Mouse (Mus musculus) thymus, adult 2 months (tissue): ENCODE measurements around the gene Cln6.

ENCODE experiments used
- CTCF ChIP-seq: fragments of 200-500 bp; IDR thresholded peaks from 2 replicates; pipeline ENCODE4 v1.5.1; 2012; ENCODE audit warnings: mild to moderate bottlenecking, control low read depth, low read length, moderate library complexity, borderline replicate concordance; ENCODE audit not compliant: control insufficient read depth, poor library complexity, insufficient read depth; ENCODE audit errors: extremely low read depth
- POLR2A ChIP-seq: fragments of 200-500 bp; IDR thresholded peaks from 2 replicates; pipeline ENCODE4 v1.6.1; 2012; ENCODE audit warnings: mild to moderate bottlenecking, low read length, control low read depth, moderate library complexity; ENCODE audit not compliant: control insufficient read depth, poor library complexity, insufficient read depth; ENCODE audit errors: extremely low read depth

GRCm38 (mm10) chr9:62851571-62851970 is 13.0 kb downstream of the Cln6 start:
- no peak for TF ChIP-seq CTCF
- 0 out of 2 replicates have a peak, but pooled peaks have one; percentile 13 for TF ChIP-seq POLR2A
